Mouse (Mus musculus) telencephalon, adult 2 months (tissue): Measurements from ENCODE around the gene Cyp19a1.
A peak's percentile ranks its signal among the peaks of the same experiment; 100 is the strongest.

ENCODE experiments used
- DNase-seq: peaks from one replicate; pipeline ENCODE4 v3.0.0-alpha.2; 2011; ENCODE audit warnings: low read depth, low spot score

Gene Cyp19a1

DNA sequence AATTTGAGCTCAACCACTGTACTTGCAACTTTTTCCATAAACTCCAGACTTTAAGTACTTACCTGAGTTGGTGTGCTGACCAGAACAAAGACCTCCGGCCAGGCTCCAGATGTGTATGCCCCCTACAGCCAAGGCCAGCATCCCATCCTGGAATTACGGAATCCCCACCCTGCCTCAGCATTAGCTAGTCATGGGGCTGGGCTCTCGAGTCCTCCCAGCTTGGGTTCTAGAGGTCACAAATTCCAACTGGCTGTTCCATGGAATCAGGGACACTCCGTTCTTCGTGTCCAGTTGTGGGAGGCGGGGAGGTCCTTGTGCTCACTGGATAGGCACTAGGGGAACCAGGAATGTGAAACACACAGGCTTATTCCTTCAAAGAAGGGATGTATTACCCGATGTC, at the start of gene Cyp19a1:
TSS of gene Cyp19a1 (minus strand) at position 101 of the 400 bp plus-strand sequence.
- DNase-seq: no peak

DNA sequence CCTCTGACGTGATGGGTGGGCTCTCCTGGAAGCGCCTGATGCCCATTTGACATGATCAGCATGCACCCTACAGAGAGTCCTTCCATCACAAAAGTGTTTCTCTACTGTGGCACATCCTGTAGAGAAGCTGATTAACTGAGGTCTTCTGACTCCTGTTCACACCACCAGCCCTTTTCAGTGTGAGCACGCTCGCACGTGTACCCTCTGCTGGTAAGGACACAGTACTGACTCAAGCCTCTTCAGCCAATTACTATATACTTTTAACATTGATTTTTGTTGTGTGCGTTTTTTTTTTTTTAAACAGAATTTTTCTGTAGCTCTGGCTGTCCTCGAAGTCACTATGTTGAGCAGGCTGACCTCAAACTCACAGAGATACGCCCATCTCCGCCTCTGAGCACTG, 48.5 kb upstream of the Cyp19a1 start:
- no peak for DNase-seq

DNA sequence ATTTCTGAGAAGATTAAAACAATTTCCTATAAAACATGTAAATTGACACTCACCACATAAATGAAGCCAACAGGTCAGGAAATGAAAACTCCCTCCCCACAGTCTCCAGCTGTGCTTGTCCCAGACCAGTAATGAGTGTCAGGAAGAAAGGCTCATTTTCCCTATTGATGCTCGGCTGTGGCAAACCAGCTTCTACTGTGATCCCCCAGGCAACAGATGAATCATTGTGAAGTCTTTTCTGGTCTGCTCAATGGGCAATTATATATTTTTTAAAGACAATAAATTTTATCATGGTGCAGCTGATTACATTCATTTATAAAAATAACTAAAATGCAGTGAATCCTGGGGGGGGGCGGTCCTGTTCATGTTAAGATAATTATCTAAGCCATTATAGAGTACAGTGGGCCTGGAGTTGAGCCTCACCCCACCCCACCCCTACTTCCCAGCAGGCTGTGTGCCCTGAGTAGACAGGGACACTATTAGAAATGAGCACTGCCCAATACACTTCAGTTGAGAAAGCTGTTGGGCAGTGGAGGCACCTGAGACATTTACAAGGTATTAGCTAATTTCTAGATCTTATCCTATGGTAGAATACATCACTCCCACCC, 40.9 kb upstream of the Cyp19a1 start:
- DNase-seq: no peak

DNA sequence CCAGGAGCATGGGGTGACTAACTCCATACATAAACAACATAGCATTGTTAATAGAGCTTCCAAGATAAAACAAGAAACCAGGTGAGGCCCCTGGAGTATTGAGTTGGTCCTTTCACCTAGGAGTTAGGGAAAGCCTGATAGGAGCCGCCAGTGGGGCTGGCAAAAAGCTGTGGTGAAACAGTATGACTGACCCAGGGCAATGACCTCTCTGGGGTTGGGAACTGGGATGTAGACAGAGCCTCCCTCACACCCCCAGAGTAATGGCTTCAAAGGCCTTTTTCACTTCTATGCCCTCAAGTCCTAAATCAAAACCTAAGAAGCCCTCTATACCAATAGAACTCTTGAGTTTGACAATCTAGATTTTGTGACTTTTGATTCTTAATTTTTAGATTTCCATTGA, 40.3 kb upstream of the Cyp19a1 start:
- no peak for DNase-seq

DNA sequence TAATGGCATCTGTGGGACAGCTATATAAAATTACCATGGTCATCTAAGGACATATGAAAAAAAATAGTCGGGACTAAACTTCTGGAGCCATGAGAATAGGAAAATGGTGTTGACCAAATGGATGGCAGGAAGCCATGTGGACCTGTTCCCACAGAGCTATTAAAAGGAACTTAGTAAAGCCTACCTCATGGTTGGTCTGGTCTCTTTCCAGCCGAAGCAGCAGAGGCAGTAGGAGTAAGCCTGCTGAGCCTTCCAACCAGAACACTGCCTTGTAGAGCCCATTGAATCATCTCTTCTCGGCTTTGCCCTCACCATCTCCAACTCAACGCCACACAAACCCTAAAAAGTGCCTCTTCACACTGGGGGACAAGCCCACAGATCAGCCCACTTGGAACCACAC, 33.3 kb upstream of the Cyp19a1 start:
- peak; percentile 47 for DNase-seq

DNA sequence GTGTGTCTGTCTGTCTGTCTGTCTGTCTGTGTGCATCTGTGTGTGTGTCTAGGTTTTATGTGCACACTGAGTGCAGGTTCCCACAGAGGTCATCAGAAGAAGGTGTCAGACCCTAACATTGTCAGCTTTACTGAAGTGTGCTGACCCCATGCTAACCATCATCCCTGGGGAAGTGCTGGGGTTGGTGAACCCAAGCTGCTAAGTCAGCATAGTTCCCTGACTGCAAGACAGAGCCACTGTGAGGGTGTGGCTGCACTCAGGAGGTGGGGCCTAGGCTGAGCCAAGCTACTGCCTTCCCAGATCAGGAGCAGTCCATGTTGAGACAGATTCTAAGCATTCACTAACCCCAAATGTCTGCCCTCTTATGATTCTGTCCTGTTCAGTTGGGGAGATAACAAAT, 31.9 kb upstream of the Cyp19a1 start:
- no peak for DNase-seq

GRCm38 (mm10) chr9:54299389-54299788, 31.5 kb upstream of the Cyp19a1 start:
- DNase-seq: no peak

- DNase-seq: no peak
Observed at GRCm38 (mm10) chr9:54287804-54288203, 19.9 kb upstream of the Cyp19a1 start.

DNA sequence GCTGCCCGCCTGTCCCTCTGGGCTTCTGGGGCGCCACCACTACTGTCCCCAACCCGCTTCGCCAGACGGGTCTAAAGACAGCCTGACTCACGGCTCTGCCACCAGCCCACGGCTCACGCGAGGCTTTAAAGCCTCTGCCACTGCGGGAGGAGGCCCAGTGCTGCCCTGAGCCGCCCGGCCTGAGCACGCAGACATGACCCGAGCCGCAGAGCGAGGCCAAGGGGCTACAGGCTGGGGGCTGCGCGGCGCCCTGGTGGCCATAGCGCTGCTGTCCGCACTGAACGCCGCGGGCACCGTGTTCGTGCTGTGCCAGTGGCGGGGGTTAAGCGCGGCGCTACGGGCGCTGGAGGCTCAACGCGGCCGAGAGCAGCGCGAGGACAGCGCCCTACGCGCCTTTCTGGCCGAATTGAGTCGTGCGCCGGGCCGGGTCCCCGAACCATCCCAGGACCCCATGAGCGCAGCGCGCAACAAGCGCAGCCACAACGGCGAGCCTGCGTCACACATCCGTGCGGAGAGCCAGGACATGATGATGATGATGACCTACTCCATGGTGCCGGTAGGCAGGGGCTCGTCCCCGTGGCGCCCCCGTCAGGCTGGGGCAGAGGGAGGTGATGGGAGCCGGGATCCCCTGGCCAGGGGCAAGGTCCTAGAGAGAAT, 18.5 kb upstream of the Cyp19a1 start, which contains the start of gene Gldn:
TSS of gene Gldn (plus strand) at position 156 of the 657 bp plus-strand sequence.
- no peak for DNase-seq

DNA sequence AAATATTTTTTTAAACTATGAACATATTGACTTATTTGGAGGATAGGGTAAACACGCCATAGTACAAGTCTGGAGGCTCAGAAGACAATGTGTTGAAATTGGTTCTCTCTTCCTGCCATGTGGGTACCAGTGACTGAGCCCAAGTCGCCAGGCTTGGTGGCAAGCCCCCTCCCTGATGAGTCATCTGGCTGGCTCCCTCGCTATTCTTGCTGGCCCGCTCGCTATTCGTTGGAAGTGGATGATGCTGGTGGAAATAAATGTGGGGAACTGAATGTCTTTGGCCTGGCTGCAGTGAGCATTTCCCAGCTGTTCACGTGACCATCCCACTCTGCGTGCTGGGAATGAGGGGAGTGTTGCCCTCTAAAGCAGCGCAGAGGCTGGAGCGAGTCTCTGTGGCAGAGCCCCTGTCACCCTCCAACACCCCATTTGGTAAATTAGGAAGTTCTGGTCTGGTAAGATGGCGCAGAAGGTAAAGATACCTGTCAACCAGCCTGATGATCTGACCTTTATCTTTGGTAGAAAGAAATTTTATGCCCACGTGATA, 11.2 kb upstream of the Cyp19a1 start:
- no peak for DNase-seq

- no peak for DNase-seq
Observed at GRCm38 (mm10) chr9:54275283-54275682, 7.4 kb upstream of the Cyp19a1 start.

DNA sequence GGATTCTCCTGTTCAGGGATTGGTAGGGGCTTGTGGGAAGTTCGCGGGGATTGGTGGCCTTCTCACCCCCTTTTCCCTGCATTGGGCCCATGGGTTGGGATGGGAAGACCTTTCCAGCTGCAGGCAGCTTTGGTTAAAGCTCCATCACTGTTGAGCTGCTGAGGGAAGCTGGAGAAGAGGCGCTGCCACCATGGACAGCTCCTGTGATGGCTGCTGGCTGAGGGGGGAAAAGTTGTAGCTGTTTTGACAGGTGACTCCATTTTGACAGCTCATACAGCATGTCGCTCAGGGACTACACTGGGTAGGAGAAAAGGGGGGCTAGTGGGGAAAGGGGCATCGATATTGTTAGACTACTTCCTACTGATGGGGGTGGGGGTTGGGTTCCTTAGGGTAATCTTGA, 3.0 kb upstream of the Cyp19a1 start:
- no peak for DNase-seq

DNA sequence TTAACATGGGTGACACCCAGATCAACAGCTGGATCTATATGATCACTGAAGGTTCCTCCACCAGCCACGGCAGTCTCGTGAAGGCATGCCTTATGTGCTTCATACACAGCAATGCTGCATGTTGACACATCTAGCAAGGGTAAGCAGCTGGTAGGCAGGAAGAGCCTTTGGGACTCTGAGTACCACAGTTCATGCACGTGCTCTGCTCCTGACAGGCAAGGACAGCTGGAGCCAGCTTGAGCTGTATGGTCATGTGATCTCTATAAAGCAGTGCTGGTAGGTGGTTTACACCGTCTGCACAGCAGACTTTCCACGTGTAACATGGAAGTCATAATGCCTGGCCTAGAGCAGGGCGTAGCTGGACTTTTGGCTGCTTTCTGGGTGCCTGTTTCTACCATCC, 2.1 kb upstream of the Cyp19a1 start:
- DNase-seq: no peak

DNA sequence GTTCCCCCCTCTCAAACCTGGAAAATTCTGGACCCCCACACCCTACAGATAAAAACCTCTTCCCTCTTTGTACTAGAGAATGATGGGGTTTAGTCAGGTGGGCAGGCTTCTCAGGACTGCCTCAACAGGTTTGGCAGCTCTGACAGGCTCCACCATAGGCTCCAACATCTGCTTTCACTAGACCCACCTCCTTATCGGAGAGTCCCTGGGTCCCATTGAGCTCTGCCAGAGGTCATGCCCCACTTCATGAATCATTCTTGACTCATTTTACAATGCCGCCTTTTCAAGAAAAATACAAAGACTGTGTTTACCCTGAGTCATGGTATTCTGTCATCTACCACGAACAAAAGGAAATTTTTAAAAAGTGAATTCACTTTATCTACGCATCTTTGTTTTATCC, 3.2 kb downstream of the Cyp19a1 start:
- no peak for DNase-seq

- DNase-seq: no peak
Observed at GRCm38 (mm10) chr9:54244869-54245665, 22.8 kb downstream of the Cyp19a1 start.

DNA sequence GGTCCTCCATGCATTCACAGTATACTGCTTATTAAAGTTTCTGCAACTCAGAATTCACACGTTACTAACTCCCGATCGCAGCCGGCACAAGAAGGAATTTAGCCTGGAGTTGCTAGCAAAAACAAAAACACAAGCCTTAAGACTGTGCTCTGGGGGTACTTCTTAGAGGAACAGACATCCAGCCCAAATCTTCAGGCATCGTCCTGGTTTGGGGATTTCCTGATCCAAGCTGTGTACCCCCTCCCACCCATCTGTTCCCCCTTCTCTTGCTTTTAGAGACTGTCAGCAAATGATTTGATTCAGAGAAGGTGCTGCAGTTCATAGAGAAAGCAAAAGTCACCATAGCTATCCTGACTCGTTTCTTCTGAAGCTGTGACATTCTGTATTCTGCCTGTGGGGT, 40.3 kb downstream of the Cyp19a1 start:
- no peak for DNase-seq

GRCm38 (mm10) chr9:54216511-54216910, 51.4 kb downstream of the Cyp19a1 start:
- DNase-seq: no peak

- DNase-seq: peak; percentile 19
Observed at GRCm38 (mm10) chr9:54214881-54215280, 53.0 kb downstream of the Cyp19a1 start.

GRCm38 (mm10) chr9:54194790-54195189, 73.1 kb downstream of the Cyp19a1 start:
- no peak for DNase-seq

DNA sequence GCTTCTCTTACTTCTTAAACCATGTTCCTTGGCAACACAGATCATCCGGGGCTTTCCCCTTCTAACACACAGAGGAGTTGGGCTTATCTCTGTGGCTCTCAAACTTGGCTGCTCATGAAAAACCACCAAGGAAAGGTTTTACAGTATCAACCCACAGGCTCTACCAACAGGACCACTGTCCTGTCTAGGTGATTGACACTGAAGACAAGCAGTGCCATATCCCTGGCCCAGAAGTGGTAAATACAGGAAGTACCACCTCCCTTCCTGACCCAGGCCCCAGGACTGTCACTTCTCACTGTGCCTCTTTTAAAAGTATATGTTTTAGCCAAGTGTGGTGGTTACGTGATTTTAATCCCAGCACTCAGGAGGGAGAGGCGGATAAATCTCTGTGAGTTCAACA, 76.5 kb downstream of the Cyp19a1 start:
- no peak for DNase-seq

DNA sequence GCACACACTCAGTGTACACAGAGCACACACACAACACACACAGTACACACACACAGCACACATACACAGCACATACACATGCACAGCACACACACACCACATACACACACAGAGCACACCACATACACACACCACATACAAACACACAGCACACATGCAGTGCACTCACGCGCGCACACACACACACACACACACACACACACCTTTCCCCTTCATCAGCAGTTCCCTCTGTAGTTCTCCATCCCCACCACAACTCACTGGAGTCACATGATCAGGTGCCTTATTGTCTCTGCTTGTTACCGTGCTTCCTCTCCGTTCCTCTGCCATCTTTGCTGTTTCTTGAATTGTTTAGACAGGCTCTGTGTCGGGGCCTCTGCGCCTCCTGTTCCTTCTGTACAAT, 85.4 kb downstream of the Cyp19a1 start:
- no peak for DNase-seq

- DNase-seq: peak; percentile 26
Observed at GRCm38 (mm10) chr9:54181330-54181729, 86.6 kb downstream of the Cyp19a1 start.
